In the genomic region with DNA sequence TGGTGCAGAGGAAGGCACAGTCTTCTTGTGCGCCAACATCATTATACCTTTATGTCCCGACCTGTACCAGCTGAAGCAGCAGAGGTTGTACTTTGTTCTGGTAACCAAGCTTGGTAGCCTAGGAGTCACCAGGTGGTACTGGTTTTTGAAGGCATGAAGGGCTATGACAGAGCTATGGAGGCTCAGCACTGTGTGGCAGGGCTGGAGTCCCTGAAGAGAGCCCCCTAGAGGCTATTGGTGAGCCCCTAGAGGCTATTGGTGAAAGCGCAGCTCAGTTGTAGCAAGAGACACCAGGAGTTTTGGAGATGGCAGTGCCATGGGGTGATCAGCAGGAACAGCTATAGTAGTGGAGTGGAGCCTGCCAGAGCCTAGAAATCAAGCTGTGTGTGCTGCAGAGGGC, we compare ENCODE assay signal across 9 mouse cellular contexts. TPM values are rescaled to one million over a fixed set of nuclear protein-coding genes. Genes with fewer than 3 reads are reported as not detected.
DNase-seq lines count a peak whose midpoint lies in the region; ATAC-seq and TF ChIP-seq lines count a peak whose summit lies in the region.
"Had no signal": no experiment of that assay in that cellular context is flagged by ENCODE, and none has a peak within 500 bp of the region (broad histone marks: within the 10 kb centered on the region; RNA-seq: fewer than 3 reads in every experiment).

No protein-coding gene starts in this region.

- H3K9me3 ChIP-seq in forebrain, embryonic 16.5 days (ENCODE audit: control insufficient read depth, low read length) = no peaks in the 10 kb centered on the region
- H3K9me3 ChIP-seq: embryonic facial prominence, embryonic 13.5 days had no signal

- peak; percentile 54 for TF ChIP-seq CTCF in Patski (IDR thresholded peaks at IDR 0.05)
- peak; percentile 60 for TF ChIP-seq CTCF in liver, adult 2 months (IDR thresholded peaks at IDR 0.05; ENCODE audit: low read depth, low read length)
- TF ChIP-seq CTCF in small intestine, adult 2 months (IDR thresholded peaks at IDR 0.05; ENCODE audit: extremely low read depth, insufficient read length, insufficient replicate concordance, low read depth, low read length) = peak; percentile 92; the same call in 1 of the 2 replicates

- no peak for ATAC-seq in Patski
- peak; percentile 63; the same call in 1 of the 2 replicates for ATAC-seq in forebrain, embryonic 16.5 days

- H3K36me3 ChIP-seq in forebrain, embryonic 16.5 days (ENCODE audit: control insufficient read depth, insufficient read depth) = no peaks in the 10 kb centered on the region
- no peaks in the 10 kb centered on the region for H3K36me3 ChIP-seq in liver, adult 2 months (ENCODE audit: control insufficient read depth, insufficient read depth, low read length)
- no peaks in the 10 kb centered on the region for H3K36me3 ChIP-seq in small intestine, adult 2 months (ENCODE audit: control insufficient read depth, insufficient read depth, low read length)
- H3K36me3 ChIP-seq: embryonic facial prominence, embryonic 13.5 days had no signal

- no peak overlapping the region for H3K4me2 ChIP-seq in forebrain, embryonic 16.5 days (ENCODE audit: low read length)
- H3K4me2 ChIP-seq: embryonic facial prominence, embryonic 13.5 days had no signal

- H3K79me2 ChIP-seq in liver, adult 2 months (ENCODE audit: control insufficient read depth, insufficient read depth, low read length) = no peaks in the 10 kb centered on the region

- no peak overlapping the region for H3K27ac ChIP-seq in forebrain, embryonic 16.5 days (ENCODE audit: low read length)
- H3K27ac ChIP-seq in liver, adult 2 months (replicated peaks; ENCODE audit: insufficient read depth, low read depth, low read length) = no peak overlapping the region
- no peak overlapping the region for H3K27ac ChIP-seq in small intestine, adult 2 months (ENCODE audit: insufficient read depth, low read depth, low read length)
- H3K27ac ChIP-seq: embryonic facial prominence, embryonic 13.5 days had no signal

- H3K27me3 ChIP-seq in Patski = no peaks in the 10 kb centered on the region
- no peaks in the 10 kb centered on the region for H3K27me3 ChIP-seq in forebrain, embryonic 16.5 days (replicated peaks; ENCODE audit: control insufficient read depth, insufficient read depth, low read length)
- H3K27me3 ChIP-seq in liver, adult 2 months (ENCODE audit: control insufficient read depth, insufficient read depth, low read length) = 0 out of 2 replicates have a peak, but pooled peaks cover 2% of the 10 kb centered on the region
- H3K27me3 ChIP-seq in small intestine, adult 2 months (ENCODE audit: control insufficient read depth, insufficient read depth, low read length) = no peaks in the 10 kb centered on the region
- H3K27me3 ChIP-seq: embryonic facial prominence, embryonic 13.5 days had no signal

- no peak for TF ChIP-seq POLR2A in liver, adult 2 months (IDR thresholded peaks at IDR 0.05; ENCODE audit: extremely low read depth, insufficient read depth, low read length)
- TF ChIP-seq POLR2A in small intestine, adult 2 months (IDR thresholded peaks at IDR 0.05; ENCODE audit: low read depth, low read length) = no peak

- H3K4me3 ChIP-seq in forebrain, embryonic 16.5 days (replicated peaks; ENCODE audit: low read length) = no peak overlapping the region
- H3K4me3 ChIP-seq in liver, adult 2 months (ENCODE audit: insufficient read depth, low read depth, low read length) = no peak overlapping the region
- no peak overlapping the region for H3K4me3 ChIP-seq in small intestine, adult 2 months (ENCODE audit: low read depth, low read length)
- H3K4me3 ChIP-seq: embryonic facial prominence, embryonic 13.5 days had no signal

- in situ Hi-C loops in Patski (cut with MboI; ENCODE audit: low pct_unique_long_range_greater_than_20kb) = no loop called here

- POLR2A ChIA-PET in Patski (lab: Charles Lee) = interaction anchor here (1.1 kb wide), 1 partner anchor 11 kb away, joined by 3 read pairs; no protein-coding TSS in a partner anchor

- no peak overlapping the region for H3K9ac ChIP-seq in forebrain, embryonic 16.5 days (replicated peaks; ENCODE audit: low read depth, low read length)
- H3K9ac ChIP-seq in liver, adult 2 months (ENCODE audit: low read depth, low read length) = no peak overlapping the region
- H3K9ac ChIP-seq: embryonic facial prominence, embryonic 13.5 days had no signal

- CTCF ChIA-PET in Patski (lab: Charles Lee) = interaction anchor here (0.7 to 8.8 kb wide), 12 partner anchors 10 to 614 kb away, joined by 3 to 121 read pairs (median 11); partner anchors contain the start of gene Itln1

- H3K4me1 ChIP-seq in forebrain, embryonic 16.5 days (replicated peaks; ENCODE audit: control insufficient read depth, insufficient read depth, low read length) = no peaks in the 10 kb centered on the region
- H3K4me1 ChIP-seq in liver, adult 2 months (ENCODE audit: control insufficient read depth, insufficient read depth, low read length) = peaks cover 2% of the 10 kb centered on the region; the same call in 1 of the 2 replicates
- H3K4me1 ChIP-seq in small intestine, adult 2 months (ENCODE audit: control insufficient read depth, insufficient read depth, insufficient read length, low read length) = no peaks in the 10 kb centered on the region
- H3K4me1 ChIP-seq: embryonic facial prominence, embryonic 13.5 days had no signal

- WGBS in forebrain, embryonic 16.5 days = 52% methylated on average over 3 of the region's 3 CpGs
- WGBS in liver, adult 2 months = 83% methylated on average over 3 of the region's 3 CpGs
- 57% methylated on average over 3 of the region's 3 CpGs for WGBS in small intestine, adult 2 months

- peak; percentile 8 for DNase-seq in kidney, adult 11 months
- no peak for DNase-seq in kidney, adult 8-10 months
- no peak for DNase-seq in Patski (ENCODE audit: low read depth, low spot score)
- no peak for DNase-seq in liver, adult 2 months (ENCODE audit: extremely low read depth, low read depth, low spot score)
- no peak for DNase-seq in gastrocnemius, postnatal 10 days
- DNase-seq in right cerebral cortex, postnatal 10 days (ENCODE audit: low spot score in 2 of 2) = no peak

RNA-seq across cellular contexts. Expression of gene Cd244a, which starts 5.3 kb away (rescaled TPM):
- not detected for polyA plus RNA-seq in Patski (2021)
- not detected in 2 replicates for polyA plus RNA-seq in forebrain, embryonic 16.5 days (2015; fragmentation: Nextera tagmentation; extraction: Ambion mirVana)
- 0.40 and 0.46 TPM in 2 replicates for total RNA-seq in liver, adult 2 months (2014; rRNA removed)
- polyA plus RNA-seq in liver, adult 2 months (2012; rRNA removed) = 0.17 TPM in 1 of 2 replicates, not detected in the other
- 1.2 and 2.0 TPM in 2 replicates for polyA plus RNA-seq in small intestine, adult 2 months (2012; rRNA removed)
- under 1 TPM in 1 of 2 experiments, not detected in 1; 0.34 TPM for total RNA-seq in gastrocnemius, postnatal 10 days (2021)
- polyA plus RNA-seq: embryonic facial prominence, embryonic 13.5 days had no signal

RNA-seq across cellular contexts. Expression of gene Itln1, which starts 29.2 kb away (rescaled TPM):
- polyA plus RNA-seq in Patski (2021) = 1.0 TPM
- not detected in 2 replicates for polyA plus RNA-seq in forebrain, embryonic 16.5 days (2015; fragmentation: Nextera tagmentation; extraction: Ambion mirVana)
- total RNA-seq in liver, adult 2 months (2014; rRNA removed) = not detected in 2 replicates
- not detected in 2 replicates for polyA plus RNA-seq in liver, adult 2 months (2012; rRNA removed)
- polyA plus RNA-seq in small intestine, adult 2 months (2012; rRNA removed) = 566 and 2,950 TPM in 2 replicates
- not detected for total RNA-seq in gastrocnemius, postnatal 10 days (2021)
- polyA plus RNA-seq: embryonic facial prominence, embryonic 13.5 days had no signal

RNA-seq across cellular contexts. Expression of gene Ly9, which starts 43.0 kb away (rescaled TPM):
- not detected for polyA plus RNA-seq in Patski (2021)
- 0.20 TPM in 1 of 2 replicates, not detected in the other for polyA plus RNA-seq in forebrain, embryonic 16.5 days (2015; fragmentation: Nextera tagmentation; extraction: Ambion mirVana)
- total RNA-seq in liver, adult 2 months (2014; rRNA removed) = 1.7 and 1.8 TPM in 2 replicates
- polyA plus RNA-seq in liver, adult 2 months (2012; rRNA removed) = 0.60 and 1.0 TPM in 2 replicates
- 0.85 and 1.5 TPM in 2 replicates for polyA plus RNA-seq in small intestine, adult 2 months (2012; rRNA removed)
- total RNA-seq in gastrocnemius, postnatal 10 days (2021) = under 1 TPM; 0.23 to 0.50 TPM

Comparison
In these comparisons a context has a peak if more than half of its experiments do, and no peak if none do; other contexts are left out.
1. RNA of gene Itln1, which starts 29.2 kb away (polyA plus RNA-seq): 566 to 2,950 TPM in small intestine, adult 2 months; 1.0 TPM in Patski (single experiment), not detected in forebrain, embryonic 16.5 days and not detected in liver, adult 2 months; every median in the first group is over 100 times any median in the second.
2. Peak in every context shown above with its lines, with median percentiles within 50 percentile points of each other: CTCF ChIP-seq.